Mouse (Mus musculus) limb, embryonic 14.5 days (tissue): Measurements from ENCODE around the gene Dnah3. TPM values are rescaled to one million over a fixed set of nuclear protein-coding genes. Genes with fewer than 3 reads are reported as not detected.

Source experiments
- ATAC-seq: fragments of 200-750 bp; cut with Nextera tagmentation; 2 replicates; pipeline ENCODE4 v1.8.0; 2017; ENCODE audit warnings: low read depth, moderate number of reproducible peaks, moderate TSS enrichment; ENCODE audit not compliant: low FRiP score
- DNase-seq: peaks from one replicate; pipeline ENCODE4 v3.0.0-alpha.2; 2015; ENCODE audit warnings: low spot score
- H3K27ac ChIP-seq: fragments of 300-500 bp; sonication (generic); replicated peaks from 2 replicates; pipeline ENCODE4 v1.5.1; 2014; ENCODE audit warnings: low read depth, mild to moderate bottlenecking, low read length, moderate library complexity, mixed read lengths
- H3K27me3 ChIP-seq: fragments of 300-500 bp; sonication (generic); 2 replicates; pipeline ENCODE4 v1.6.1; 2014; ENCODE audit warnings: low read length, mixed read lengths; ENCODE audit not compliant: control insufficient read depth, insufficient read depth
- H3K36me3 ChIP-seq: fragments of 300-500 bp; sonication (generic); 2 replicates; pipeline ENCODE4 v1.6.1; 2014; ENCODE audit warnings: mild to moderate bottlenecking, low read length, moderate library complexity, mixed read lengths; ENCODE audit not compliant: control insufficient read depth, insufficient read depth
- H3K4me1 ChIP-seq: fragments of 300-500 bp; sonication (generic); 2 replicates; pipeline ENCODE4 v1.6.1; 2014; ENCODE audit warnings: antibody characterized with exemption, low read length, mixed read lengths; ENCODE audit not compliant: control insufficient read depth, insufficient read depth
- H3K4me2 ChIP-seq: fragments of 300-500 bp; sonication (generic); replicated peaks from 2 replicates; pipeline ENCODE4 v1.6.1; 2014; ENCODE audit warnings: low read depth, mild to moderate bottlenecking, low read length, moderate library complexity; ENCODE audit not compliant: severe bottlenecking
- H3K4me3 ChIP-seq: fragments of 300-500 bp; sonication (generic); replicated peaks from 2 replicates; pipeline ENCODE4 v1.5.1; 2014; ENCODE audit warnings: low read length
- H3K9ac ChIP-seq: fragments of 300-500 bp; sonication (generic); 2 replicates; pipeline ENCODE4 v1.6.1; 2014; ENCODE audit warnings: mild to moderate bottlenecking, low read depth, low read length, moderate library complexity; ENCODE audit not compliant: severe bottlenecking
- H3K9me3 ChIP-seq: fragments of 300-500 bp; sonication (generic); 2 replicates; pipeline ENCODE4 v1.6.1; 2016; ENCODE audit warnings: low read length; ENCODE audit not compliant: control insufficient read depth
- POLR2A ChIP-seq: fragments of 200-500 bp; IDR thresholded peaks from 2 replicates; pipeline ENCODE4 v1.8.0; 2012; ENCODE audit warnings: inconsistent platforms, mild to moderate bottlenecking, moderate library complexity, borderline replicate concordance; ENCODE audit not compliant: insufficient read depth, insufficient read length; ENCODE audit errors: extremely low read depth
- WGBS: fragments of 180-500 bp; shearing (Covaris S2); extraction: QIAGEN DNeasy Blood & Tissue Kit; methylation state at CpG from one replicate; pipeline ENCODE4 v1.1.7; 2014; 5-methylcytosine and 5-hydroxymethylcytosine counted together
- polyA plus RNA-seq, 2 experiments: library from polyadenylated mRNA; depleted of rRNA in 1 of 2; stranded (reverse) in 1 of 2; unstranded in 1 of 2; fragments of >200 nt; fragmentation: Nextera tagmentation in 1 of 2; extraction: Ambion mirVana in 1 of 2; gene quantifications; 2 replicates each; pipeline versions ENCODE4 v1.2.1 to v1.2.3; 2012 to 2014

Dnah3 gene
- polyA plus RNA-seq, 2 experiments = 0.01 TPM; not detected in 1

GRCm38 (mm10) chr7:119978576-119978975, 116.5 kb downstream of the Dnah3 start:
- no peak for ATAC-seq
- H3K4me3 ChIP-seq = no peak overlapping the region
- H3K4me2 ChIP-seq = no peak overlapping the region
- no peaks in the 10 kb centered on the region for H3K4me1 ChIP-seq
- H3K9ac ChIP-seq = no peak overlapping the region
- DNase-seq = no peak
- no peaks in the 10 kb centered on the region for H3K27me3 ChIP-seq
- no peak overlapping the region for H3K27ac ChIP-seq
- no peak for TF ChIP-seq POLR2A
- no peaks in the 10 kb centered on the region for H3K9me3 ChIP-seq
- H3K36me3 ChIP-seq = no peaks in the 10 kb centered on the region

- DNase-seq = no peak
- H3K9me3 ChIP-seq = no peaks in the 10 kb centered on the region
- WGBS = 89% methylated on average over 7 of the region's 7 CpGs
- no peak overlapping the region for H3K4me3 ChIP-seq
- H3K4me1 ChIP-seq = no peaks in the 10 kb centered on the region
- H3K9ac ChIP-seq = no peak overlapping the region
- no peak for ATAC-seq
- no peak overlapping the region for H3K27ac ChIP-seq
- H3K27me3 ChIP-seq = no peaks in the 10 kb centered on the region
- no peak for TF ChIP-seq POLR2A
- H3K36me3 ChIP-seq = no peaks in the 10 kb centered on the region
- H3K4me2 ChIP-seq = no peak overlapping the region
Measured at GRCm38 (mm10) chr7:119977574-119977973, 117.5 kb downstream of the Dnah3 start.

- Histone ChIP-seq H3K9ac (no peak overlapping the region), H3K27me3 (no peaks in the 10 kb centered on the region), H3K9me3 (no peaks in the 10 kb centered on the region), H3K27ac (no peak overlapping the region), H3K36me3 (no peaks in the 10 kb centered on the region), H3K4me1 (no peaks in the 10 kb centered on the region), H3K4me2 (no peak overlapping the region), H3K4me3 (no peak overlapping the region)
- WGBS = 80% methylated on average over 6 of the region's 6 CpGs
- ATAC-seq (no peak), DNase-seq (no peak)
- no peak for TF ChIP-seq POLR2A
Measured at GRCm38 (mm10) chr7:119976256-119976655, 118.8 kb downstream of the Dnah3 start.

- Histone ChIP-seq H3K9me3 (no peaks in the 10 kb centered on the region), H3K27me3 (no peaks in the 10 kb centered on the region), H3K4me3 (no peak overlapping the region), H3K4me2 (no peak overlapping the region), H3K4me1 (no peaks in the 10 kb centered on the region), H3K27ac (no peak overlapping the region), H3K36me3 (no peaks in the 10 kb centered on the region), H3K9ac (no peak overlapping the region)
- 83% methylated on average over 5 of the region's 5 CpGs for WGBS
- DNase-seq (no peak), ATAC-seq (no peak)
- no peak for TF ChIP-seq POLR2A
Measured at GRCm38 (mm10) chr7:119974214-119974613, 120.9 kb downstream of the Dnah3 start.

- no peak overlapping the region for H3K4me2 ChIP-seq
- H3K9ac ChIP-seq = no peak overlapping the region
- H3K36me3 ChIP-seq = no peaks in the 10 kb centered on the region
- no peaks in the 10 kb centered on the region for H3K27me3 ChIP-seq
- H3K27ac ChIP-seq = no peak overlapping the region
- 66% methylated on average over 2 of the region's 2 CpGs for WGBS
- H3K4me3 ChIP-seq = no peak overlapping the region
- H3K9me3 ChIP-seq = no peaks in the 10 kb centered on the region
- no peak for TF ChIP-seq POLR2A
- no peak for ATAC-seq
- no peak for DNase-seq
- no peaks in the 10 kb centered on the region for H3K4me1 ChIP-seq
Measured at GRCm38 (mm10) chr7:119969320-119969719, 125.8 kb downstream of the Dnah3 start.
